Mouse (Mus musculus): Measurements from ENCODE around the gene Nrxn2.

- TF ChIP-seq CTCF (IDR thresholded peaks at IDR 0.05; ENCODE audit: borderline replicate concordance, insufficient read depth, low read length) (no peak), POLR2A (IDR thresholded peaks at IDR 0.05; ENCODE audit: low read depth, low read length) (no peak)
These were observed 75.5 kb downstream of the Nrxn2 start for GRCm38 (mm10) chr19:6494032-6494431.

Measured in embryonic fibroblast, embryonic 13.5 days (primary cell).